Mouse (Mus musculus): ENCODE results near the gene Svop.

DNA sequence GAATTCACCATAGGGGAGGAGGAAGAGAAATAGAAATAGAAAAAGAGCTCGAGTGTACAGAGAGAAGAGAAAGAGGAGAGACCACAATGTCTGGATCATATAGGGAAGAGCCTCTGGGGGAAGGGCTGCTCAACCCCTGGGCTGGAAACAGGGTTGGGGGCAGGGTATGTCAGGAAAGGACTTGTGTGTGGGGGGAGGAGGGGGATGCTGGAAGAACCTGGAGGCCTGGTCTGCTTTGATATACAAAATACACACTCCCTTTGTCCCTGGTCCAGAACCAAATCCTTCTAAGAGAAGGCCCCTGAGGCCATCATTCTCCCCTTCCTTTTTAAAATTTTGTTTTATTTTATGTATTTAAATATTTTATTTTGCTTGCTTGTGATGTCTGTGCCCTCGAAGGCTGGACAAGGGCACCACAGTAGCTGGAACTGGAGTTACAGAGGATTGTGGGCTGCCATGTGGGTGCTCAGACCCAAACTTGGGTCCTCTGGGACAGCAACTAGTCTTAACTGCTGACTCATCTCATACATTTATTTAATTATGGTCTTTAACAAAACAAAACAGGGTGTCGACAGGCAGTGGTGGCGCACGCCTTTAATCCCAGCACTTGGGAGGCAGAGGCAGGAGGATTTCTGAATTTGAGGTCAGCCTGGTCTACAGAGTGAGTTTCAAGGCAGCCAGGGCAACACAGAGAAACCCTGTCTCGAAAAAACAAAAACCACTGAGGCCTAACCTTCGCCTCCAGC is 35.3 kb upstream of the Svop start:
- no peak for TF ChIP-seq CTCF (IDR thresholded peaks at IDR 0.05; ENCODE audit: low read depth)
- TF ChIP-seq EP300 (IDR thresholded peaks at IDR 0.05; ENCODE audit: low read depth) = no peak
